Mouse (Mus musculus) myocyte (in vitro differentiated cells): ENCODE results near the gene Rnaset2b.
"Not testable (repeated sequence)": the region's sequence is repeated elsewhere in the genome, so short reads cannot be mapped to it uniquely, and the experiment has no call there.

Source experiments
- CEBPB ChIP-seq: IDR thresholded peaks from 2 replicates; pipeline ENCODE4 v1.6.1; 2011; ENCODE audit warnings: mild to moderate bottlenecking, moderate library complexity; ENCODE audit not compliant: poor library complexity, insufficient read depth, severe bottlenecking
- E2F4 ChIP-seq: IDR thresholded peaks from one replicate; pipeline ENCODE4 v1.6.1; 2011; ENCODE audit warnings: mild to moderate bottlenecking, control low read depth, moderate library complexity; ENCODE audit not compliant: insufficient read depth
- MAX ChIP-seq: IDR thresholded peaks from one replicate; pipeline ENCODE4 v1.6.1; 2011; ENCODE audit warnings: low read depth, mild to moderate bottlenecking, control low read depth
- MYOD1 ChIP-seq, 3 experiments: IDR thresholded peaks; one replicate each; pipeline ENCODE4 v1.6.1; 2011; ENCODE audit warnings: control low read depth in 2 of 3, low read depth in 2 of 3, mild to moderate bottlenecking in 2 of 3, moderate library complexity in 1 of 3; ENCODE audit not compliant: insufficient read length in 2 of 3, control insufficient read depth in 1 of 3
- POLR2A ChIP-seq: IDR thresholded peaks from one replicate; pipeline ENCODE4 v1.6.1; 2011; ENCODE audit warnings: low read depth, mild to moderate bottlenecking, control low read depth, moderate library complexity; ENCODE audit not compliant: insufficient read length
- POLR2AphosphoS2 ChIP-seq: IDR thresholded peaks from one replicate; pipeline ENCODE4 v1.6.1; 2011; ENCODE audit warnings: low read depth, control low read depth; ENCODE audit not compliant: insufficient read length
- TCF12 ChIP-seq: IDR thresholded peaks from one replicate; pipeline ENCODE4 v1.6.1; 2011; ENCODE audit warnings: mild to moderate bottlenecking, control low read depth; ENCODE audit not compliant: poor library complexity, insufficient read depth, severe bottlenecking
- TCF3 ChIP-seq: IDR thresholded peaks from one replicate; pipeline ENCODE4 v1.6.1; 2011; ENCODE audit warnings: low read depth, control low read depth; ENCODE audit not compliant: insufficient read length
- USF1 ChIP-seq: IDR thresholded peaks from one replicate; pipeline ENCODE4 v1.6.1; 2011; ENCODE audit warnings: low read depth, mild to moderate bottlenecking, control low read depth, moderate library complexity

DNA sequence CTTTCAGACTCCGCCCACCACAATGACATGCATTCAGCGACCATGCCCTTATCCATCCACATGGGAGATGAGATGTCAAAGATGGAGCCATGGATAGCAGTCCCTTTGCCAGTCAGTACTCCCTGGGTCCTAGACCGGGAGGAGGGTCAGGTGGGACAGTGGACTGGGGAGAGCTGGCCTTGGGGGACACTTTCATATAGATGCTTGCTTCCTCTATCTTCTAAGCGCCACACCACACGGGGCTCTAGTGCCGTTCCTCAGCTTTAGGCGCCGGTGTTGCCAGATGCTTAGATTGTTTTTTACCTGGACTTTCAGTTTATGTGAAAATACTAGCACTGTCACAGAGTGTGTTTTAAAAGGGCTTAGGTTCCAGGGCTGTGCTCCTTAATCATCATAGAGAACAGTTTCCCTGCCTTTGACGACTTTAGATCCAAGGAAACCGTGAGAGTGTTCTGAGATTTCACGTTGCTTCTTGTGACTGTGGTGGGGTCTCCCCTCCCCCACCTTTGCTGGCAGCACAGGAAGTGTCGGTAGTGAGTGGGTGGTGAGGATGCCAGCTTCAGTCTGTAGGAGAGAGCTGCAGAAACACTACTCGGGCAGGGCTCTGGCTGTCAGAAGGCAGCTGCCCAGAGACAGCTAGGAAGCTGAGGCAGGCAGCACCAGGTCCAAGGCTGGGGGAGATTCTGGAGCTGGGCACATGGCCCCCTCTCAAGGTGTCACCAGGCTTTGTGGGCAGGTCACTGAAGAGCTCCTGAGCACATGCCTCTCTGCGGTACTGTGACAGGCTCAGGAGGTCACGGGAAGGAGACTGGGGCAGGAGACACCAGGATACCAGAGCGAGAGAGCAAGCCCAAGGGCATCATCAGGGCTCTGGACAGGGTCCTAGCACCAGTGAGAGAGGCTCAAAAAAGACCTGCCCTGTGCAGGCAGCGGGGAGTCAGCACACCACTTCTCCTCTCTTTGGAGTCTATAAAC is 63.0 kb downstream of the Rnaset2b start:
- TF ChIP-seq TCF12; POLR2AphosphoS2; E2F4; USF1; MYOD1 (IDR thresholded peaks at IDR 0.05; ENCODE audit: control insufficient read depth in 1 of 3, insufficient read length in 2 of 3, low read depth in 2 of 3); MAX; POLR2A; TCF3; CEBPB: not testable (repeated sequence)
